Mouse (Mus musculus): ENCODE results near the gene Kif26b.

Gene Kif26b

DNA sequence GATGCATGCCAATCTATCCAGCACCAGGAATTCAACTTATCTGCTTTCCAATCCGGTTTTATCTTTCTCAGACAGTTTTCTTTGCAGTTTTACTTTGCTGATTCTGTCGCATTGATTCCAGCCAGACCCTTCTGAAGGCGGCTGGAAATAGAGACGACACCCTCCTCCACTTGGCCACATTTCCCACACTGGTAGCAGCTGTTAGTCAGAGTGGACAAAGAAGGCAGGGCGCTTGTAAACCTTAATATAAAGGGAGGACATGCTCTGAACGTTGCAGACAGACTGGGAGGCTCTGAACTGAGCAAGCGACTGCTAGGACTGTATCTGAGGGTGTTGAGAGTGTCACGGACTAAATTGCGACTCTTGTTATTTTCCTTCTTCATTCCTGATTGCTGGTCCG is 11.3 kb downstream of the Kif26b start:
- DNase-seq (ENCODE audit: low read depth): no peak

DNA sequence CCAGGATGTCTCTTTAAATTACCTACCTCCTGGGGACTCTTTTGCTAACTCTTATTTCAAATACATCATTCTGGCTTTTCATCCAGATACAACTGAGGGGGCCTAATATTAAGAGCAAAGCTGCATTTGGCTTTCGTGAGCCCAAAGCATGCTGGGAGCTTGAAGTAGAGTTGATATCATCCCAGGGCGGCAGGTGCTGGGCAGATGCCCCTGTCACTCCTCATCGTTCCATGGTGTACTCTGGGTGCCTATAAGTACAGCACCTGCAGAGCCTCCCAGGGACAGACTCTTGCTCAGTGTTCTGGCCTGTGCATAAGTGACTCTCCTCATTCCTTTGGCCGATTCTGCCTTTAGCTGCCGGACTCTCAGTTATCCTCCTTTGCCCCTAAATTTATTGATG is 13.5 kb downstream of the Kif26b start:
- DNase-seq (ENCODE audit: low read depth): no peak

DNA sequence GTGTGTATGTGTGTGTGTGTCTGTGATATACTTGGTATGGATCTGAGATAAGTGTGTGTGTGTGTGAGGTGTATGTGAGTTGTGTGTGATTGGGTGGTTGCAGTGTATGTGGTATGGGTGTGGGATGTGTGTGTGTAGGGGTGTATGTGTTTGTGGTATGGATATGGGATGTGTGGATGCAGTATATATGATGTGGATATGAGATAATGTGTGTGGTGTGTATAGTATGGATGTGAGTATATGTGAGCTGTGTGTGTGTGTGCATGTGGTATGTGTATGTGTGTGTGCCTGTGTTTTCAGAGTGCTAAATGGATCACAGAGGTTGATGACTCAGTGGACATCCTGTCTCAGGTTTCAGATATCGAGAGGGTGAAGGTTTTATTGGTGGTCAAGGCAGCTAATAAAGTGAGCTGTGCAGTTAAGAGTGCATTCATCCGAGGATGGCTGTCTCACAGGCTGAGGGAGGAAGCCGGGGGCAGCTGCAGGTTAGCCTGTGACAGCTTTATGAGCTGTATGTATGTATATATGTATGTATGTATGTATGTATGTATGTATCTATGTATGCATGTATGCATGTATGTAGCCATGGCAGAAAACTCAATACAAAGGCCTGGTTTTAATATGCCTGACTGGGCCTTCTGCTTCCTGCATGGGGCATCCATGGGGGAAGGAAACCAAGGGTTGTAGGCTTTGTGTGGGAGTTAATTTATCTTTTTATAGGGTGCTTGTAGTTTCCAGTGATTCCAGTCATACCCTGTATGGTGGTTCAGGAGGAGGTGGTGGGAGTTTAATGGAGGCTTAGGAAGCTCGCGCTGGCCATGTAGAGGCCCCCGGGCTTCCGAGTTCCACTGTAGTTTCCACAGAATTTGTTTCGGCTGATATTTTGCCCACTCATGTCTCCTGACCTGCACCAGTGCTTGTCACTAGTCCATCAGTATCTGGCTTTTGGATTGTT is 14.3 kb downstream of the Kif26b start:
- DNase-seq (ENCODE audit: low read depth): no peak

DNA sequence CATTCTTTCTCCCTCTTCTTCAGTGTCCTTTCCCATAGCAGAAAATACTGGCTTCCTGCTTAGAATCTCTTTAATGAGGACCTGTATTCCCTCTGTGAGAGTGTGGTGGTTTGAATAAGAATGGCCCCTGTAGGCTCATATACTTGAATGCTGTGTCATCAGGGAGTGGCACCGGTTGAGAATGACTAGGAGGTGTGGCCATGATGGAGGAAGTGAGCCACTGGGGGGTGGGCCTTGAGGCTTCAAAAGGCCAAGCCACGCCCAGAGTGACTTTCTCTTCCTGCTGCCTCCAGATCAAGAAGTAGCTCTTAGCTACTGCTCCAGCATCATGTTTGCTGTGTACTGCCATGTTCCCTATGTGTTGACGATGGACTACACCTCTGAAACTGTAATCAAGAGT is 15.7 kb downstream of the Kif26b start:
- DNase-seq (ENCODE audit: low read depth): no peak

DNA sequence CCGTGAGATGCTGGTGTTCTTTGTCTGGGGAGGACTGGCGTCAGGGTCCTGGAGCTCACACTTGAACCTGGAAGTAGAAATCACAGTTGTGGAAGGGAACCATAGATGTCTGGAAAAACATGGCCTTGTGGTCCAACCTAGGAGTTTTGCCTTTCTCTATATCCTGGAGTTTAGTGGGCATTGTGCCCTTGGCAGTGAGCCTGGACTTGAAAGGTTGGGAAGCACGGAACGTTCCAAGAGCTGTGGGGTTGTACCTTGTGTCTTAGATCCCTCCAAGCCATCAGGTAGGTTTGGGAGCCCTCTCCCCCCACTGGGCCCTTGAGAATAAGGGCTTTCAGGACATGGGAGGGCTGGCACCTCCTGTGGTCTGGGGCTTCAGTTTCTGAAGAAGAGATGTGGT is 20.7 kb downstream of the Kif26b start:
- DNase-seq (ENCODE audit: low read depth): no peak

DNA sequence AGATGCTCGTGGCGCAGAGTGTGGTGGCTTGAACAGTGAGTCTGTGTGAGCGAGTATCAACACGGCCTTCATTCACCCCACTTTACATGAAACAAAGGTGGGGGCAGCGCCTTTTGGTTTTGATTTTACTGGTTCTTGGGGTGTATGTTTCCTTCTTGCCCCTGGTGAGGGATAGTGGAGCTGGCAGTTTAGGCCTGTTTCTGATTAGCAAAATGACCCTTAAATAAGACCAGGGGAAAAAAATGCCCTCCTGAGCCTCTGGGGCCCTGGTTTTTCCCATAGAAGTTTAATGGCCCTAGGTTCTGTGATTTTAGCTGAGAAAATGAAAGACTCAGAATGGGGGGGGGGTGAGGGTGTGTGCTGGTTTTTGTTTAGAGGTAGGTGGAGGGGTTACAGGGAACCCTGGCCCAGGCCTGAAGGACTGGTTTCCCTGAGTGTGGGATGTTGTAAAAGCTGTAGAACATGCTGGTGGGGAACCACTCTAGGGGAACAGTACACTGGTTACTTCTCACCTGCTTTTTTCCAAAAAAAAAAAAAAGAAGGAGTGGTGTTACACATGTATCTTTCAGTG is 21.6 kb downstream of the Kif26b start:
- no peak for DNase-seq (ENCODE audit: low read depth)

DNA sequence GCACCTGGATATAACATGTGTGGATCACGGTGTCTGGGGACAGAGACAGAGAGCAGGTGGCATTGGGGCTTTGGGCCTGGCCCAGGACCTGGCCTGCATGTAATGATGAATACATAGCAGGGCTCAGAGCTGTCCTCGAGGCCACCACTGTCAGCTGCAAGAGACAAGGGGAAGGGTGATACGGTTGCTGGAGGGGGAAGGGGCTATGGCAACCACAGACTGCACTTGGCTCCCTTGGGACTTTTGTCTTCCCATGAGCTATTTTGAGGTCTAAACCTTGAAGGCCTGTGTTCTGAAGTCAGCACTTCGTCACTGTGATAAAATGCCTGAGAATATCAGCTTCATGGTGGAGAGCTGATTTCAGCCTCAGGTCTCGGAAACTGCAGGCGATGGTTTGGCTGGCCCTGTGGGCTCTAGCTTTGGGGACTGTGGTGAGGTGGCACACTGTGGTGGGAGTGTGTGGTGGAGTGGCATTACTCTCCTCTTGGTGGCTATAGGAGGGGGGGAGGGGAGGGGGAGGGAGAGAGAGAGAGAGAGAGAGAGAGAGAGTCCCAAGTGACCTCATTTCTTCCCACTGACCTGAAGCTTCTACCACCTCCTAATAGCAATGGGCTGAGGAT is 23.5 kb downstream of the Kif26b start:
- DNase-seq (ENCODE audit: low read depth): no peak

DNA sequence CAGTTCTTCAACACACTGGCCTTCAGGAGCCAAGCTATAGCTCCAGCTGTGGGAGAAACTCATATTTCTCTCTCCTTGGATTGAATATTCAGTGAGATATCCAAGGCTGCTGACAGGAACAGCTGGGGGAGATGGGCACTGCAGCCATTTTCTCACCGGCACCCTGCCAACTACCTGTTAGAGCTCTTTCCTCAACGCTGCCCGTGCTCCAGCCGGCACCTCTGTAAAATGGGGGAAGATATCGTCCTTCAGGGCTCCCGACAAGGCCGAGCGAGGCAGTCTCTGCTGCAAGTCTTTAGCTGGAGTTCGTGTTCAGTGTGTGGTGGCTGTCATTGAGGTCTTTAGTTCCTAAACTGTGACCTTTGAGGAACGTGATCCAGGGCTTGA is 24.0 kb downstream of the Kif26b start:
- DNase-seq (ENCODE audit: low read depth): no peak

DNA sequence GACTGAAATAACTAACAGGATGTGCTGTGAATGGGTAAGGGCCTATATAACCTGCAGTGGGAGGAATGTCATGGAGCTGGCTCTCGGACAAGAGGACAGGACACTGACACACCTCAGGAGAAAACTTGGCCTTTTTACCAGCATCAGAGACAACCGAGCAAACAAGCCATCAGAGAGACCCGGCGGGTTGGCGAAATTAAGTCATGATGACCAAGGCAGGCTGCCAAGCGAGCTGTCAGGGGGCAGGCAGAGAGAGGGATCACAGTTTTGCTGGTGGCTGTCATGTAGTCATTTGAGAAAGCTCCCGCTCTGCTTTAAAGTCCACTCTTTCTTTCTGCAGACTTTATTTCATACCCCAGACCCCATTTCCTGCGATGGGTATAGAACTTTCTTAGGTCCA is 27.3 kb downstream of the Kif26b start:
- no peak for DNase-seq (ENCODE audit: low read depth)

DNA sequence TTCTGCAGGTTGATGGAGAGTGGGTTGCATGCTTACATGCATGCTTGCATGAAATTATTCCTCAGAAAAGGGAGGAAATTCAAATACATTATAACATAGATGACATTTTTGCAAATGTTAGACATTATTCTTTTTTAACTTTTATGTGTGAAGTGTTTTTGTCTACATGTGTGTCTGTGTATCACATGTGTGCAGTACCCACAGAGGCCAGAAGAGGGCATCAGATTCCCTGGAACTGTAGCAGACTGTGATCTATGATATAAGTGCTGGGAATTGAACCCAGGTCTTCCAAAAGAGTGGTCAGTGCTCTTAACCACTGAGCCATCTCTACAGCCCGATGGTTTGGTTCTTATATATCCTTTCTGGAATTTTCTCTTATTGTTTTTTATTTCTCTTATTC is 31.1 kb downstream of the Kif26b start:
- DNase-seq (ENCODE audit: low read depth): no peak

DNA sequence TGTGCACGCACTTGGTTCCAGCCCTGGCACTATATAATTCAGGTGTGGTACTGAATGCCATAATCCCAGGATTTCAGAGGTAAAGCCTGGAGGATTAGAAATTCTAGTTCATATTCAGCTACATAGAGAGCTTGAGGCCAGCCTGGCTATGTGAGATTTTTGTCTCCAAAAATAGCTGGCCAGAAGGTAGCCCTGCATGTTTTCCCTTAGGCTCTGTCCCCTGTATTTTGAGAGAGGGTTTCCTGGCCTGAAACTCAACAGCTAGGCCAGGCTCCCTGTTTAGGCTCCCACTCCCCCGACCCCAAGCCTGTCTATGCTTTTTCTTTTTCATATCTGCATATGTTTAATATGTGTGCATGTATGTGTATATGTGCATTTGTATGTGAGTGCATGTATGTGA is 34.9 kb downstream of the Kif26b start:
- DNase-seq (ENCODE audit: low read depth): no peak

DNA sequence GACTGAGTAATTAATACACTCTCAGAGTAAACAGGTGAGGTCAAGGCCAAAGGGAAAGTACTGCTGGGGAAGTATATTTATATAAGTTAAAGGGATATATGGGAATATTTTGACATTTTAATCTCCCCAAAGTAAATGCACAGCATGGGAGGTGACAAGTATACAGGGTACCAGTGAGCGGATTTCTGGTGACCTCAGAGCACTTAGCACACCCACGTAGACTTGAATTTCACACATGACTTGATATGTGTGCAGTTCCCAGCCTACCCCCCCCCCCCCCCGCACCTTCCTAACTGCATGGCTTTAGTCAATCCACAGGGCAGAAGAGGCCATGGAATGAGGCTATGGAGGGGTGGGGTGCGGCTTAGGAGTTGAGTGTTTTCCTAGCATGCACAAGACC is 35.9 kb downstream of the Kif26b start:
- no peak for DNase-seq (ENCODE audit: low read depth)

DNA sequence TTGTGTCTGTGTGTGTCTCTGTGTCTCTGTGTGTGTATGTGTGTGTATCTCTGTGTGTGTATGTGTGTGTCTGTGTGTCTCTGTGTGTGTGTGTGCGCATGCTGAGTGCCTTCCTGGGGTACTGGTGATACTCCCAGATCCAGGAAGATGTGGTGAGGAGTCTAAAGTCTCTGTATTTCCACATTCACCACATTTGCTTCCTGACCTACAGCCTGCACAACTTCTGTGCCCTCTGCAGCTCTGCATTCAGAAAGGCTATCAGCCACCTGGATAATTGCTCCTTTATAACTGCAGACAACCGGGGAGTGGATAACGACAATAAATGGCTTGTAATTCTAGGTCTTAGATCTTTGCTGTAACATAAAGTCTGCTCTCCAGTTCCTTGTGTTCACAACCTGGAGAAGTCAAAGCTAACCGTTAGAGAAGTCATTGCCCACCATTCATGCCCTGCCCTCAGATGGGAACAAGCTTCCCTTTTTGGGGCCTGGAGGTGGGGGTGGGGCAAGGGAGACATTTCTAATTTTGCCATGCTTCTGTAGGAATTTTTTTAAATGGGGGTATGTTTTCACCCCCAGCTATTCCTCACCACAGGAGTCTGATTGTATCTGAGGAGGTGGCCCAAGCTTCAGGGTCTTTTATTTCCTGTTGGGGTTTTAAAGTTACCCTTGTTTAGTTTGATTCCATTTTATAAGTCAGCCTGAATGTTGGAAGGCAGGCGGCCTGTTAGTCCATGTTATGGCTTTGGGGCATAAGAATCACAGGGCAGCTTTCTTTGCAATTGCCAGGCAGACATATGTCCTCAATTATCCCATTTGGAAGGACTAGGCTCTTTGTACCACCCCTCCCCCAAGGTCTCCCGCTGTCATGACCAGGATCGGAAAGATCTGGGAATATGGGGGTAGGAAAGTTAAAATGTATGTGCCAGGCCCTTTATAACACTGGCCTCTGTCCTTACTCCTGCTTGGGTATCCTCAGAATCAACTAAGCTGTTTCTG is 39.9 kb downstream of the Kif26b start:
- DNase-seq (ENCODE audit: low read depth): no peak

DNA sequence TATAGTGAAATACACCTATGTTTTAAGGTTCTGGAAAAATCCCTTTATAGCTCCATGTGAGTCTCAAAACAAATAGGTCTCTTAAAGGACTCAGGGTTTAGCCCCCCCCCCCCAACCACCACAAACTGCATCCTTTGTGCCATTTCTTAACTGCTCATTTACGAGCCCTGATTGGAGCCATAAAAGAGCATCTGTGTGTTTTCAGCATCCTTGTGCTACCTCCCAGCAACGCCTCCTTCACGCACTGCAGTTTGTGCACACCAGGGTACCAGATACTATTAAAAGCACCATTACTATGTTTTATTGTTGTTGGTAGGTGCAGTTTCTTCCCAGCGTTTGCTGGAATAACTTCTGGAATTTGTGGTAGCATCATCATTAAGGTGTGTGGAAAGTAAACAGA is 42.1 kb downstream of the Kif26b start:
- DNase-seq (ENCODE audit: low read depth): no peak

DNA sequence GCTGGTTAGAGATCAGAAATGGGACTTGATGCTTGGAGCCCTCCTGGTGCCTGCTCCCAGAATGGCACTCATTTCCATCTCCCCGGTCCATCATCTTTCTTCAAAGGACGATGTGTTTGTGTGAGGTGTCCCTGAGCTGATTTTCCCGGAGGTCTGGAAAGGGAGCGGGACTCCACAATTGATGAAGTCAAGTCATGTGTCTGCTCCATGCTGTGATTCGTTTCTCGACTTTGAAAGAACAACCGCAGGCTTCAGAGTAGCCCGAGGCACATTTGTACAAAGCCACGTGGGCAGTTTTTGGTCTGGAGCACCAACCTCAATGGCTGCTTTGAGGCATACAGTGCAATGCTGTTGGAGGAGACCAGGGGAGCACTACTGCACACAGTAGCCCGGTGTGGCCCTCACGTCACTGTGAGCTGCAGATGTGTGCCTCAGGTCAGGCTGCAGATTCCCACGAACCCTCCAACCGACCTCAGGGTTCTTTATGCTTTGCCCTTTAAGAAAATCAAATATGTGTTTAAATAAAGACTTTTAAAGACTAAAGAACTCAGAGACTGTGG is 43.0 kb downstream of the Kif26b start:
- DNase-seq (ENCODE audit: low read depth): no peak

DNA sequence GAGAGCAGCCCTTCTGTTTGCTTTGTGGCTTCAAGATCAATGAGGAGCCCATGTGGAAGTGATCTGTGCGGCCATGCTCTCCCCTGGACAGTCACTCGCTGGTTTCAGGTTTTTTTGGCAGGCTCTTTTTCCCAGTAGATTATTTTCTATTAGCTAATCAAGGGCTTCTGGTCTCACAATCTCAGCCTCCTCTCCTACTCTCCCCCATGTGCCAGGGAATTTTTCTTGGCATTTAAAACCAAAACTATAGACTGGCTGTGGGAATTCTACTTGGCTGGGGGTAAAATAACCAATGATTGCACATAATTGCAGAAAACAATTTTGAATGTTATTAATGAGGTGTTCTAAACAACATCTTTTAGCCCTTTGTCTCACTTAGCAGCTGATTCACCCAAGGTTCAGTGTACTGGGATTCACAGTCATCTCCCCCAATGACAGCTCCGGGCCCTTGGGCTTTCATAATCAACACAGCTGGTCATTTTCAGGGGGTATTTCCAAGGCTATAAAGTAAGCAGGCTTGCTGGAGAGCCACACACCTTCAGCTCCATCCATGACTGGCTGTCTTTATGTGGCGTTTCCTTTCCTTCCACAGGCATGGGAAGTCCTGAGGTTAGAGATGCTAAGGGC is 44.6 kb downstream of the Kif26b start:
- DNase-seq (ENCODE audit: low read depth): no peak

DNA sequence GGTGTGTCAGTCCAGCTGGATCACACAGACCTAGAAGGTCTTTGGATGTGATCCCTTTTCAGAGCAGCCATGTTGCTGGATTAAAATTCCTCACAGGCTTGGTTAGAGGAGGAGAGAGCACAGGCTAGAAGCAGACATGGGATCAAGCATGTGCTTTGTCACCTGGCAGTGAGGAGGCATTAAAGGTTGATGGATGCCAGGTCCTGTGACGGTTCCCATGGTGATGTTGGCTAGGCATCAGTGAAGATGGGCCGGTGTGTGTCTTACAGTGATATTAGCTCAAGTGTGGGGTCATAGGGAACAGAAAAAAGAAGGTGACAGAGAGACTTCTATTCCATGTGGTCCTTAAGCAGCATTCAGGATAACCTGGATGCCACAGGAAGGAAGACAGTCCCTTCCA is 46.8 kb downstream of the Kif26b start:
- DNase-seq (ENCODE audit: low read depth): no peak

DNA sequence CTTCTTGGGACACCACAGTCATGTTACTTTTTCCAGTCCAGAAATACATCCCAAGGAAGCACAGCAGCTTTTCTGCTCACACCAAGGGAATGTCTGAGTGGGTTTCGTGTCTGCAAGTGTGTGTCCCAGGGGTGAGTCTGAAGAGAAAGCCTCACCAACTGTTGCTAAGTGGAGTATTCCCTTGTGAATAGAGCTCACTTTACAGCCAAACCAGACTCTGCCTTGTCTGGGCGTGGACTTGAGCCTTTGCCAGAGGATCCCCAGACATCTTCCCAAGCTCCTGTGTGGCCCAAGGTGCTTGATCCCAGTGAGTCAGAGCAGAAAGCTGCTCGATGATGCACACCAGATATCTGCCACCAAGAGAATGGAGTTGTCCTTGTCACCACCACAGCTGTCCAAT is 48.0 kb downstream of the Kif26b start:
- no peak for DNase-seq (ENCODE audit: low read depth)

DNA sequence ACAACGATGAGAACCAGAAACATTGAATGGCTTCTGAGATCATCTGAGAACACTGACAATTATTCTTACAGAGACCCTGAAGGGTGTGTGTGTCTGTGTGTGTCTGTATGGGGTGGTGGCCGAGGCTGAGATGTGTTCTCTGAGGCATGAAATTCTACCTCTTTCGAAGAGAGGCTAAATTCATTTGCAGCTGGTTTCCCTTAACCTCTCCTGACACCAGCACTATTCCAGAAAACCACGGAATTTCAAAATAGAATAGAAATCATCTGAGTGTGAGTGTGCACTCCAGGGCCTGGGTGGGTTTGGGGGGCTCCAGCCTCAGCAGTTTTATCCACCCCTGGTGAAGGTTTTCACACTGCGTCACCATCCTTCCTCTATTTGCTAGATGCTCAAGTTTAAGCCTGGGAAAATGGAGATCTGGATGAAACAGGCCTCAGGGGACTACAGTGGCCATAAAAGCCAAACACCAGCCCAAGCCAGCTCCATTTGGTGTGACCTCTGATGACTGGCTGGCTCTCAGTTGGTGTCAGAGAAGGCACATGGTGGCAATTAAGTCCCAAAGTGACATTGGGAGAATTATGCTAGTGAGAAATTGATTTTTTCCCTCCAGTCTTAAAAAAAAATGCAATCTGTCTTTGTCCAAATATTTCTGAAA is 56.6 kb downstream of the Kif26b start:
- DNase-seq (ENCODE audit: low read depth): no peak

DNA sequence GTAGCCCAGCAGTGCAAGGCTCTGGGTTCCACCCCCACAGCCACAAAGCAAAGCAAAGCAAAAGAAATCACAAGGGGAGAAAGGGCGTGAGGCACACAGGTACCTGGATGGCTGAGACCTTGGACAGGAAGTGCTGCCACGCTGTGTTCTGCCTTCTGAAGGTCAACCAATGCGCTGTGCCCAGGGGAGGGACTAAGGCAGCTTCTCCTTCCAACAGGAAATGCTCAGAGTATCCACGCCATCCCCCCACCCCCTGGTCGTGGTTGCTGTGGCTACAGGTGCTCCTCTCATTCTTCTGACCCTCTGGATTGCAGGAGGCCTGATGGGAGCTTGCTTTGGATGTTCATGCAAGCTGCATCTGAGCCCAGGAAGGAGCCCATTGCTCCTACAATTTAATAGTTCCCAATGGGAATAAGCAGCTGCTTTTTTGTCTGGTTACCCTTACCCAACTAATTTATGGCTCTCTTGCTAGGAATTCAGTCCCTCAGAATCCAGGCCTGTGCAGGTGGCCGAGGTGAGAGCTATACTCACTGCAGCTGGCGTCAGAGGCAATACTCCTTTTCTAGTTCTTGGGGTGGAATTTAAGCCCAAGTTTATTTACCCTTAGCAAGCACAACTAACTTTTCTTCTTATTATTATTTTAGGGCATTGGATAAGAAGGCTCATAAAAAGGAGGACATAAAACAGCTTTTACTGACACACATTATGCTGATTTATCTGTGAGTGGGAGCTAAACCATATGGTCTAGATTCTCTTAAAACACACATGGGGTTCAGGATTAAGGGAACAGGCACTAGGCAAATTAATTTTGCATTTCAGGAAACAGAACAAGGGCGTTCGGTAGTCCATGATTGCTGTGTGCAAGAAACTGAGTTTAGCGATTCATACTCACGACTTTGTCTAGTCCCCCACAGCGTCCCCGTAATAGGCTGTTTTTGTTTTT is 61.6 kb downstream of the Kif26b start:
- no peak for DNase-seq (ENCODE audit: low read depth)

Measured in naive thymus-derived CD4-positive, alpha-beta T cell, adult 2 months (primary cell).